Mouse (Mus musculus): ENCODE data around the gene Polr2f. TPM values are rescaled to one million over a fixed set of nuclear protein-coding genes. Genes with fewer than 3 reads are reported as not detected.

Polr2f gene
- total and polyA plus RNA-seq, 2 experiments from 2014 or later, result 50.1 to 326 TPM

DNA sequence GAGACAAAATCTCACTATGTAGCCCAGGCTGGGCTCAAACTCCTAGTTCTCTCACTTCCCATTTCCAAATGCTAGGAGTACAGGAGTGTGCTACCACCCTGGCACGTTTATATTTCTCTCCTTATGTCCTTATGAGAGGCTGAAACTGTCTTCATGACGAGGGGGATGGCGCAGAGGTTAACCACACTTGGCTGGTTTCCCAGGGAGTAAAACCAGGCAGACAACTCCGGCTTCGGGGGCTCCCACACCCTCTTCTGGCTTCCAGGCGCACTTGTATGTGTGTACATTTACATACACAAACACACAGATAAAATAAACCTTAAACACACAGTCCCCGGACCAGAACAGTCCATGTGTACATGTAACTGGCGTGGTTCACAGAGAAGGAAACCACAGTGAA lies 3.2 kb downstream of the Polr2f start:
- Histone ChIP-seq H3K36me3 (ENCODE audit: insufficient read depth, low read length) (peaks cover 45% of the 10 kb centered on the region), H3K4me2 (ENCODE audit: low read depth, low read length) (no peak overlapping the region), H3K9ac (replicated peaks; ENCODE audit: low read length) (no peak overlapping the region), H3K27ac (no peak overlapping the region), H3K9me3 (ENCODE audit: low read length) (no peaks in the 10 kb centered on the region), H3K4me3 (ENCODE audit: low read length) (no peak overlapping the region), H3K4me1 (ENCODE audit: insufficient read depth, low read length) (no peaks in the 10 kb centered on the region), H3K27me3 (ENCODE audit: insufficient read depth, low read length) (no peaks in the 10 kb centered on the region)
- no peak for TF ChIP-seq CTCF (IDR thresholded peaks at IDR 0.05; ENCODE audit: low read depth)
- 79% methylated on average over 8 of the region's 8 CpGs for WGBS
- ATAC-seq (no peak), DNase-seq (ENCODE audit: low spot score) (no peak)

DNA sequence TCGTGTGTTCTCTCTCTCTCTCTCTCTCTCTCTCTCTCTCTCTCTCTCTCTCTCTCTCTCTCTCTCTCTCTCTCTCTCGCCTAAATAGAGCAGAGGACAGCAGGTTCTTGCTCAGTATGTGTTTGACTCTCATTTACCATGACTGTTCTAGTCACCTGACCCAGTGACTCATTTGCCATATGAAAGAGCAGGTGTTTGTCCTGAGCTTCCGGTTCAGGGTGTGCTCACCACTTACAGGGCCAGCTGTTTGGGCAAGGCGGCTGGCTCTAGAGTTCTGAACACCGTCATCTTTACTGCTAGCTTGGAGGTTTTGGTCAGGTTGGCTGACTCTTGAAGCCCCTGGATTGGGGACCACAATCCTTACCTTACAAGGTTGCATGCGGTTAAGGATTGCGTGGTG lies 4.7 kb downstream of the Polr2f start:
- Histone ChIP-seq H3K4me2 (ENCODE audit: low read depth, low read length) (no peak overlapping the region), H3K9ac (replicated peaks; ENCODE audit: low read length) (no peak overlapping the region), H3K9me3 (ENCODE audit: low read length) (no peaks in the 10 kb centered on the region), H3K4me3 (ENCODE audit: low read length) (no peak overlapping the region), H3K4me1 (ENCODE audit: insufficient read depth, low read length) (no peaks in the 10 kb centered on the region), H3K27me3 (ENCODE audit: insufficient read depth, low read length) (no peaks in the 10 kb centered on the region), H3K36me3 (ENCODE audit: insufficient read depth, low read length) (peaks cover 50% of the 10 kb centered on the region), H3K27ac (no peak overlapping the region)
- DNase-seq (ENCODE audit: low spot score), result no peak
- no peak for ATAC-seq
- no peak for TF ChIP-seq CTCF (IDR thresholded peaks at IDR 0.05; ENCODE audit: low read depth)
- 94% methylated on average over 7 of the region's 7 CpGs for WGBS

DNA sequence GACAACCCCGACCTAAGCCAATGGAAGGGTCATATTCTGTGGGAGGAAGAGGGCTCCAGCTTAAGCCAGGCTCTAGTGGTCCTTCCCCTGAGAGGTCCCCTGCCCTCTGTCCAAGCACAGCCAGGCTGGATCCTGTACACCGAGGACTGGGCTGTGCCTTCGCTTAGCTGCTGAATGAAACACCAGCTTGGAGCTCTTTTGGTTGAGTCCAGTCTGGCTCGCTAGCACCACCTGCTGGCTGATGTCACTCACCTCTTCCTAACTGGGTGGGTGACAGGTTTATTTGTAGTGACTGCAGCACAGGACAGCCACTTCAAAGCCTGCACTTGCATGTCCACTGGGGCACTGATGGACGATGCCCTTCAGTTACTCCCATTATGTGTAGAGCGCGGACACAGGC lies 7.7 kb downstream of the Polr2f start:
- Histone ChIP-seq H3K27me3 (ENCODE audit: insufficient read depth, low read length) (no peaks in the 10 kb centered on the region), H3K4me2 (ENCODE audit: low read depth, low read length) (no peak overlapping the region), H3K27ac (no peak overlapping the region), H3K4me3 (ENCODE audit: low read length) (no peak overlapping the region), H3K9me3 (ENCODE audit: low read length) (no peaks in the 10 kb centered on the region), H3K36me3 (ENCODE audit: insufficient read depth, low read length) (peaks cover 60% of the 10 kb centered on the region), H3K4me1 (ENCODE audit: insufficient read depth, low read length) (no peaks in the 10 kb centered on the region), H3K9ac (replicated peaks; ENCODE audit: low read length) (no peak overlapping the region)
- 47% methylated on average over 7 of the region's 7 CpGs for WGBS
- DNase-seq (ENCODE audit: low spot score) (peak; percentile 91), ATAC-seq (peak; percentile 76)
- peak; percentile 96 for TF ChIP-seq CTCF (IDR thresholded peaks at IDR 0.05; ENCODE audit: low read depth)

DNA sequence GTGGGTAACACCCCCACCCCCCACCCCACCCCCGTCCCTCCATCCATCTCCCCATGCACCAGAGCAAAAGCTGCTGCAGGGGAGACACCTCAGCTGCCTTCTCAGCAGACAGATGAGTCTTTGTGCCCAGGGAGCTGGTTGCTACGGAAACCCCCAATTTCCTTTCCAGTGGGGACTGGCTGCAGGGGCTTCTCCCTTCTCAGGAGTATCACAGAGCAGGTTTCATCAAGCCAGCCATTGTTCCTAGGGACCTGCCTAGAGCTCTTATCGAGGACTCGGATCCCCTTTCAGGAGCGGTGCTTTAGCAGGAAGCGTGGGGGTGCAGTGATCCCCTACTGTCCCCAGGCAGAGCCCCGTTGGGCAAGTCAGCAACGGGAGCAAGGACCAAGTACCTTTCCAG lies 11.1 kb downstream of the Polr2f start:
- H3K9me3 ChIP-seq (ENCODE audit: low read length), result no peaks in the 10 kb centered on the region
- no peak overlapping the region for H3K4me2 ChIP-seq (ENCODE audit: low read depth, low read length)
- H3K36me3 ChIP-seq (ENCODE audit: insufficient read depth, low read length), result peaks cover 31% of the 10 kb centered on the region
- no peaks in the 10 kb centered on the region for H3K4me1 ChIP-seq (ENCODE audit: insufficient read depth, low read length)
- ATAC-seq (peak; percentile 35; the same call in 1 of the 2 replicates), DNase-seq (ENCODE audit: low spot score) (peak; percentile 61)
- no peaks in the 10 kb centered on the region for H3K27me3 ChIP-seq (ENCODE audit: insufficient read depth, low read length)
- 0 out of 2 replicates have a peak overlapping the region, but pooled peaks have one; percentile 17 for H3K9ac ChIP-seq (replicated peaks; ENCODE audit: low read length)
- peak overlapping the region; percentile 76 for H3K27ac ChIP-seq
- WGBS, result 36% methylated on average over 8 of the region's 8 CpGs
- no peak for TF ChIP-seq CTCF (IDR thresholded peaks at IDR 0.05; ENCODE audit: low read depth)
- H3K4me3 ChIP-seq (ENCODE audit: low read length), result no peak overlapping the region

DNA sequence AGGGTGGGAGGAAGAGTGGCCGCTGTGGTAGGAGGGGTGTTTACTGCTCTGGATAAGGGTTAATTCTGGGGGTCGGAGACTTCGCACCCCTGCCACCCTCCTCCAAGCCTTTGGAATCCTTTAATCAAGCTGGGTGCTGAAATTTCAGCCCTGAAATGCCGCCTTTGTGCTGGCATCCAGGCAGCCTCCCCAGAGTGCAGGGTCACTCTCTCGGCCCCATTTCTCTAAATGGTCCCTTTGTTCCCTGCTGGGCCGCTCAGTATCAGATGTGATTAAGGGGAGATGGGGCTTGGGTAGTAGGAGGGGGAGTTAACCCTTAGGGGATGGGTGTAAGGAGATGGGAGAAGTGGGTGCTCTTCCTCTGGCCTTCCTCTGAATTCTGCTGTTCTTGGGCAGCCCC lies 11.9 kb downstream of the Polr2f start:
- H3K9ac ChIP-seq (replicated peaks; ENCODE audit: low read length), result no peak overlapping the region
- no peak overlapping the region for H3K4me2 ChIP-seq (ENCODE audit: low read depth, low read length)
- no peak for TF ChIP-seq CTCF (IDR thresholded peaks at IDR 0.05; ENCODE audit: low read depth)
- H3K4me3 ChIP-seq (ENCODE audit: low read length), result no peak overlapping the region
- DNase-seq (ENCODE audit: low spot score) (peak; percentile 34), ATAC-seq (peak; percentile 31; the same call in 1 of the 2 replicates)
- no peaks in the 10 kb centered on the region for H3K27me3 ChIP-seq (ENCODE audit: insufficient read depth, low read length)
- H3K36me3 ChIP-seq (ENCODE audit: insufficient read depth, low read length), result peaks cover 23% of the 10 kb centered on the region
- H3K4me1 ChIP-seq (ENCODE audit: insufficient read depth, low read length), result no peaks in the 10 kb centered on the region
- 53% methylated on average over 6 of the region's 6 CpGs for WGBS
- H3K27ac ChIP-seq, result peak overlapping the region; percentile 76
- H3K9me3 ChIP-seq (ENCODE audit: low read length), result no peaks in the 10 kb centered on the region

DNA sequence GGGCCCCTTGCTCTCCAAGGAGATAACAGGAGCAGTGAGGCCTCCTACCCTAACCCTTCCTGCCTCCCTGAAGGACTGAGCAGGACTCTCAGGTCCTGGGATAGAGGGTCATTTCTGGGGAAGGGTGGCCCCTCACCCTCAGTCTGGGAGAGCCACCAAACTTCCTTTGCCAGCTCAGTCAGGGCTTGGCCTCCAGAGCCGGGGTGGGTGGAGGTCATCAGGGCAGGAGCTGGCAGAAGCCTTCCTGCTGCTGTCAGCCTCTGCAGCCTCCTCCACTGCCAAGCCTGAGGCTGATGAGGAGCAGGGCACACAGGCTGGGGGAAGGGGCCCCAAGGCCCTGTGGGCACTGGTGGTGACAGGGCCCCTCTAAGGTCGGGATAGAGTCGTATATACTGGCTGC lies 14.8 kb downstream of the Polr2f start:
- 20% methylated on average over 3 of the region's 3 CpGs for WGBS
- Histone ChIP-seq H3K27ac (no peak overlapping the region), H3K9me3 (ENCODE audit: low read length) (no peaks in the 10 kb centered on the region), H3K4me1 (ENCODE audit: insufficient read depth, low read length) (no peaks in the 10 kb centered on the region), H3K36me3 (ENCODE audit: insufficient read depth, low read length) (peaks cover 10% of the 10 kb centered on the region), H3K4me2 (ENCODE audit: low read depth, low read length) (no peak overlapping the region), H3K9ac (replicated peaks; ENCODE audit: low read length) (no peak overlapping the region), H3K4me3 (ENCODE audit: low read length) (no peak overlapping the region), H3K27me3 (ENCODE audit: insufficient read depth, low read length) (no peaks in the 10 kb centered on the region)
- no peak for ATAC-seq
- TF ChIP-seq CTCF (IDR thresholded peaks at IDR 0.05; ENCODE audit: low read depth), result no peak
- no peak for DNase-seq (ENCODE audit: low spot score)

DNA sequence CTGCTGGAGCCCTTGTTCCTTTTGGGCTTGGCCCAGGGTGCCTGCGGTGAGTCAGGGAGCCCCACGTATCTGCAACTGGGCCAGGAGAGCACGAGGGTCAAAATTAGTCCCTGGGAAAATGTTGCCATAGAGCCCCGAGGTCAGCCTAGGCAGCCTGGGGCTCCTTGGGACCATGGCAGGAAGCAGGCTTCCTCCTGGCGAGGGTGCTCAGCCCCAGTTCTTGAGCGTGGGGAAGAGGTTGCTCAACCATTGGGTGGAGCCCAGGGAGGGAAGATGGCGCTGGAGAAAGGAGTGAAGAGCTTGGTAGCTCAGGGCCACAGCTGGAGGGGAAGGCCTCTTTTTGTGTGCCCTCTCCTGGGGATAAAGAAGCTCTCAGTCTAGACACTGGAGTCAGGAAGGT lies 21.5 kb downstream of the Polr2f start:
- TF ChIP-seq CTCF (IDR thresholded peaks at IDR 0.05; ENCODE audit: low read depth), result no peak
- no peak overlapping the region for H3K27ac ChIP-seq
- WGBS, result 74% methylated on average over 7 of the region's 7 CpGs
- H3K36me3 ChIP-seq (ENCODE audit: insufficient read depth, low read length), result no peaks in the 10 kb centered on the region
- no peak for DNase-seq (ENCODE audit: low spot score)
- peaks cover 28% of the 10 kb centered on the region for H3K27me3 ChIP-seq (ENCODE audit: insufficient read depth, low read length)
- H3K4me3 ChIP-seq (ENCODE audit: low read length), result peak overlapping the region; percentile 7
- H3K9me3 ChIP-seq (ENCODE audit: low read length), result no peaks in the 10 kb centered on the region
- no peaks in the 10 kb centered on the region for H3K4me1 ChIP-seq (ENCODE audit: insufficient read depth, low read length)
- peak overlapping the region; percentile 37; the same call in 1 of the 2 replicates for H3K4me2 ChIP-seq (ENCODE audit: low read depth, low read length)
- peak overlapping the region; percentile 30; the same call in 1 of the 2 replicates for H3K9ac ChIP-seq (replicated peaks; ENCODE audit: low read length)
- ATAC-seq, result no peak

All from hindbrain, postnatal 0 days (tissue).